Mouse (Mus musculus): Measurements from ENCODE around the gene Pdcd2l. TPM values are rescaled to one million over a fixed set of nuclear protein-coding genes. Genes with fewer than 3 reads are reported as not detected.

Gene Pdcd2l
- polyA plus RNA-seq, 1 experiment from 2014 or later = 26.6 TPM

- in situ Hi-C loops (cut with MboI; ENCODE audit: low pct_unique_long_range_greater_than_20kb) = no loop called here
- ChIA-PET CTCF (no interaction called here), POLR2A (no interaction called here)
- no peak for TF ChIP-seq CTCF (IDR thresholded peaks at IDR 0.05)
- ATAC-seq (no peak), DNase-seq (ENCODE audit: low read depth, low spot score) (no peak)
- no peaks in the 10 kb centered on the region for H3K27me3 ChIP-seq
Measured at GRCm38 (mm10) chr7:34139493-34139892, 57.0 kb downstream of the Pdcd2l start.

Other genes with a start within 250 kb of the Pdcd2l start
- not detected for gene Scgb2b27, start 182.7 kb downstream of the Pdcd2l start, polyA plus RNA-seq (2021)
- gene Scgb1b27, start 175.2 kb downstream of the Pdcd2l start, polyA plus RNA-seq (2021) = not detected
- not detected for gene Scgb1b30, start 101.2 kb downstream of the Pdcd2l start, polyA plus RNA-seq (2021)
- 51.1 TPM for gene Wtip, start 63.4 kb downstream of the Pdcd2l start, polyA plus RNA-seq (2021)
- gene Uba2, start 27.1 kb downstream of the Pdcd2l start, polyA plus RNA-seq (2021) = 118 TPM
- 845 TPM for gene Gpi1, start 33.7 kb upstream of the Pdcd2l start, polyA plus RNA-seq (2021)
- gene Gm6096, start 54.4 kb upstream of the Pdcd2l start, polyA plus RNA-seq (2021) = 0.24 TPM
- 30.9 TPM for gene 4931406P16Rik, start 116.9 kb upstream of the Pdcd2l start, polyA plus RNA-seq (2021)
- 118 TPM for gene Lsm14a, start 196.7 kb upstream of the Pdcd2l start, polyA plus RNA-seq (2021)